Mouse (Mus musculus): ENCODE data around the gene Stra8.

Gene Stra8

DNA sequence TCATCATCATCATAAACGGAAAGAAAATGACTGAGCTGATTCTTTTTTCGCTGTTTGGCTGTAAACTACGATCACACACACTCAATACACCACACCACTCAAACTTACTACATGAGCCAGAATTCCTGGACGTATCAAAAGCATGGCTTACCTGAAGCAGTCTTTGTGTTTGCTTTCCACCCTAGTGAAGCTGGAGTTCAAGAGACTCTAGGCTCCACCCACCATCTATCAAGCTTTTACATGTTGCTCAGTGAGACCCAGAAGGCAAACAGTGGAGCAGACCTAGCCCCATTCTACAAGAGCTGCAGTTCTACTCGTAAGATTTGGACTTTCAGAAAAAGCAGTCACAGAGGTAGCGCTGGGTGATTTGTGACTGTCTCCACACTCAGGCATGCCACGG lies 17.4 kb upstream of the Stra8 start:
- in situ Hi-C loops (cut with MboI; ENCODE audit: low sequenced_read_pairs): no loop called here

DNA sequence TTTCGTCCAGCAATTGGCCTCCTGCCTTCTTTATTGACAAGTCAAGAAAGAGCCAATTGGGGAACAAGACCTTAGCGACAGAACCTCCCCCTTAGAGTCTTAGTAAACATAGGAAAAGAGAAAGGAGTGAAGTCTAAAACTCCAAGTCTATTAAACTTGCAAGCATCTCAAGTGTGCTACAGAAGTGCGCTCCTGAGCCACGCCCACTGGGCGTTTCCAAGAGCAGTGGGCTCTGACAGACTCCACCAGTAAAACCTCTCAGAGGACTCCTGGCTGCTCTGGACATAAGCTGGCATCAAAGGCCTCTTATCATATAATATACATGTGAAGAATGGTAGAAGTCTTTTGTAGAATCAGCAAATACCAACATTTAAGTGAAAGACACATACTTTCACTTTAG lies 16.5 kb upstream of the Stra8 start:
- in situ Hi-C loops (cut with MboI; ENCODE audit: low sequenced_read_pairs): no loop called here

DNA sequence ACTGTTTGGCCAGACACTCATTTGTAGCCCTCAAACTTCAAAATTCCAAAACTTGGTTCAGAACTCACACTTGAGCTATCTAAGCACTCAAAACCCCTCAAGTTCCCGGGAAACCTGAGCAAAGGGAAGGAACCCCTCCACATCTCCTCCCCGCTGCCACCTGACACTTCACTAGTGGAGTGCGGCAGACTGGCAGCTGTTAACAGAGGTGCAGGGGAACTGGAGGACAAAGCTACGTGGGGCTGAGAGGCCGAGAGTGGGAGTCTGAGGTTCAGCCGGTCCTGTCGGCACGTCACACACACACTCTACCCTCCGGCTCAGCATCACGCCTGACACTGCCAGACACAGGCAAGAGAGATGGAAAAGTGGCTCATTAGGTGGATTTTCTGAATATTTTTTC lies 16.1 kb upstream of the Stra8 start:
- in situ Hi-C loops (cut with MboI; ENCODE audit: low sequenced_read_pairs): no loop called here

DNA sequence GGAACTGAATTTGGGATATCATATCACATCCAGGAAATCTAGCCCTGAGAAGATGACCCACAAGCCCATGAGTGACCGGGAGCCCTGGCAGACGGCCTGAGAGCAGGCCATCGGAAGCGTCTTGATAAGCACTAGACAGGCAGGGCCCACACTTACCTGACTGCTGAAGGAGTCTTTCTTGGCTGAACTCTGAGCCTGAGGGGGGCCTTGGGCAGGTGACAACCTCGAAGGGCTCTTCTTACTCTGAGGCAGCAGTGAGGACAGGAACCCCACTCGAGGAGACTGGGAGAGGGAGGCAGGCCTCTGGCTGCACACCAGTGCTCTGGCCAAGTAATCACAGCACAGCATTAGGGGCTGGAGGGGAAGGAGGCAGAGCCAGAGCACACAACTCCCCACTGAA lies 15.6 kb upstream of the Stra8 start:
- in situ Hi-C loops (cut with MboI; ENCODE audit: low sequenced_read_pairs): no loop called here

DNA sequence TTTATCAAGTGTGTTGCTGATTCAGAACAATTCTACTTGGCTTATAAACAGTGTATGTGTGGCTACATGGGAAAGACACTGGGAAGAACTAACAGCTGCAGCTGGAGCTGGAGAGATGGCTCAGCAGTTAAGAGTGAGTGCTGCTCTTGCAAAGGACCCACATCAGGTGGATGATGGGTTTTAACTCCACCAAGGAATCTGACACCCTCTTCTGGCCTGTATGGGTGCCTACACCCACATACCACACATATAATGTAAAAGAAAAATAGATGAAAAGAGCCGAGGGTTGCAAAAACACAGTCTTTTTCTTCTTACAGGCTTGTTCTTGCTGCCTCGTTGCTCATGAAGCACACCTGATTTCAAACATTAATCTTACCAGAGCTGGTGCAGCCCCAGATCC lies 13.8 kb upstream of the Stra8 start:
- in situ Hi-C loops (cut with MboI; ENCODE audit: low sequenced_read_pairs): no loop called here

DNA sequence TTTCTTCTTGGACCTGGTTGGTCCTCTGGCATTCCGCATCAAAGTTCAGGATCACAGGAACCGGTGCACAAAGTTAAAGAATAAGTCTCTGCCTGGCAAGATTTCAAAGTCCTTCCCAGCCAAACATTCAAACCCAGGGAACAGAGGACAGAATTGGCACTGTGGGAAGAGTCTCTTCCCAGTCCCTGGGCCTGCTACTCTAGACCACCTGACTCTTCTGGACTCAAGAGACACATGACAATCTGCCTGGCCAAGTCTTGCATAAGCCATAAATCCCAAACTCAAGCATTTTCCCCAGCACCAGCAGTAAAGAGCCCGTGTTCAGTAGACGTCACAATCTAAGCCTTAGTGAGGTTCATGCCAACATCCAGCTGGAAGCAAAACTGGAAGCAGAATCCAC lies 13.3 kb upstream of the Stra8 start:
- in situ Hi-C loops (cut with MboI; ENCODE audit: low sequenced_read_pairs): no loop called here

DNA sequence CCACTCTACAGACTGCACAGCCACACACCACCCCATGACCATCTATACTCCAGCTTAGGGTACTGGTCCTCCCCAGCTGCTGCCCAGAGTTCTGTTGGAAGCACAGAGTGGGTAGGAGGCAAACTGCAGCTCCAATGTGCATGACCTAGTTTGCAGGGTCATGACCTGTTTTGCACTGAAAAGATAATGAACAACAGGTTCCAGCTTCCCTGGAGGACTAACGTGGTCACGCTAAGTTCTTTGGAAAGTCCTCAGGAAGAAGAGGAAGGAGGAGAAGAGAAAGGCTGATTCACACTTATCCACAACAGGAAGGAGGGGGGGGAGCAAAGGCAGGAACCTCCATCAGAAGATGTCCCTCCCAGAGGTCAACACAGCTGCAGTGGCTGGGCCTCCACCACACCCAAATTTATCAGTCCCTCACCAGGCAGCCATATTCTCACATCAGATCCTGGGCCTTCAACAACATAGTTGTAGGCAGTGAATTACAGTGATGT lies 12.8 kb upstream of the Stra8 start:
- in situ Hi-C loops (cut with MboI; ENCODE audit: low sequenced_read_pairs): no loop called here

DNA sequence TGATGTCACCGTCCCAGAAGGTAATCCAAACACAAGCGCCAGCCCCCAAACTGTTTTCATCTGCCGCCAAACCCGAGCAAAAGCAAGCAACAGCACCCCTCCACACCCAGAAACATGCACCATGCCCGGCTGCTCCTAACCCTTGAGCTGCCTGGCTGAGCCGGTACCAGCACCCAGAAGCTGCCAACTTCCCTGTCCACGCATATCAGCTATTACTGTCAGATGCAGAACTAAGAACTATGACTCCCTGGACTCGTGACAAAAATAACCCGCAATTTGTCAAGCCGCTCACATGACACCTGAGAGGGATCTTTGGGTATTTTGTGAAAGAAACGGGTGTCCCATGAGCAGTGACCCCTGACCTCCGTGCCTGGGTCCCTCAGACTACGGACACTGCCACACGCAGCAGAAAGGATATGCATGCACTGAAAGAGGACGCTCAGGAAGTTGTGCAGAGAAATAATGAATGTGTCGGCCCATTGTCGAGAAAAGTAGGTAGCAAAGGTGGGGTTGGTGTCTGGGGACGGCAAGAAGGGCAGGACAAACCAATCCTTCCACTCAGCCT lies 12.2 kb upstream of the Stra8 start:
- in situ Hi-C loops (cut with MboI; ENCODE audit: low sequenced_read_pairs): no loop called here

DNA sequence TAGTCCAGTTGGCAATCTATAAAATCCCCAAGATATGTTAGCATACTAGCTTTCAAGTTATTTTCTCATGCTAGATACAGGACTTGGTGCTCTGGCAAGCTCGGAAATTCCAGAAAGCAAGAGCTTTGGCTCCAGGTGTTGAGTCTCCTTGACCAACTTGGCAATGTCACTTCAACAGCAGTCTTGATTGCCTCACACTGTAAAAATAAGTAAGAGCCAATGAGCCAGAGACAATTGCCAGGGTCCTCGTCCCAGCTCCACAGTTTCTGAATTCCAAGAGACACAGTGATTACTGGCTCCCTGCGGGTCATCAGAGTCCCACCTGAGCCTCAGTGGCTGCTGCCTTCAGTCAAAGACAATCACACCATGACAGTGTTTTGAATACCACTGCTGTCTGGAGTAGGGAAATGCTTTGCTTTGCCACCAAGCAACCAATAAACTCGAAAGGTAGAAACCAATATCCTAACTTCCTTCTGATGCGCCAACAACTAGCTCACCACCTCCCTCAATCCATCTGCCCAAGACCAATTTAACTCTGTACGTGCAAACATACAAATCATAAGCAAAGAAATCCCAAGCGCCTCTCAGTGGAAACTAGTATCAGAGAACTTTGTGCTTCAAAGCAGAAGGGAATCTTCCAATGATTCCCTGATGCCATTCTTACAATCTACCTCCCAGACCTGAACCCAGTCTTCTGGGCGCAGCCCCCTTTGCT lies 10.2 kb upstream of the Stra8 start:
- in situ Hi-C loops (cut with MboI; ENCODE audit: low sequenced_read_pairs): no loop called here

DNA sequence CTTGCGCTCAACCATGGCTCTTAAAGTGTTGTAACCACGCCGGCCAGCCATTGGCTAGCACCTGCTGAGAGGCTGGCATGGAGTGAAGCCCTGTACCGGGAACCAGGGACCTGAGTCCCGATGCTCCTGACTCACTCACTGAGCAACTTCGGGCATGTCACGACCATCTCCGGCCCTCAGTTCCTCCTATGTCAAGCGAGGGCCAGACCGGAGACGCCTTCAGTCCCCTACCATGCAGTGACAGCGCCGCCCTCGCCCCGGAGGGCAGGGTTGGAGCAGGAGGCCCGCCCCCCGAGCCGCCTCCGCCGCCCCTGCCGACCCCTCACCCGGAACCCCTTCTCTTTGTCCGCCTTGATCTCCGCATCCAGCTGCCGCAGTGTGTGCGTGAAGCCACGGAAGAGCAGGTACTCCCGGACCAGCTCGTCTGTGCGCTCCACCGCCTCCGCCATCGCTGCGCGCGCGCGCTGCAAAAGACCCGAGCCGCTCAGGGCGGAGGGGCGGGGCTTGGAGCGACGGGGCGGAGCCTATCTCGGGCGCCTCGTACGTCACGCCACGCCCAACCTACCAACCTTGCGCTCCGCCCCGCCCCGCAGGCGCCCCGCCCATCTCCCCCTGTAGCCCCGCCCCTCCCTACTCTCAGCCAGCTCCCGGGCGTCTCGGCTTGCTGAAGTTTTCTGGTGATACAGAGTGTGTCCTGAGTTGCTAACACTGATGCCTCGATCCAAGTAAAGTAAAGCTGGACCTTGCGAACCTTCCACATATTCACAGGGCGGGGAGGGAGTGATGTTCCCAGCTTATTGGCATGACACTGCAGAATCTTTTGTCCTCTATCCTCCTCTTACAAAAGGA lies 9.4 kb upstream of the Stra8 start, which contains the start of gene Wdr91:
Gene Wdr91 (minus strand): TSS at position 506 of the 849 bp plus-strand sequence.
- in situ Hi-C loops (cut with MboI; ENCODE audit: low sequenced_read_pairs): no loop called here

DNA sequence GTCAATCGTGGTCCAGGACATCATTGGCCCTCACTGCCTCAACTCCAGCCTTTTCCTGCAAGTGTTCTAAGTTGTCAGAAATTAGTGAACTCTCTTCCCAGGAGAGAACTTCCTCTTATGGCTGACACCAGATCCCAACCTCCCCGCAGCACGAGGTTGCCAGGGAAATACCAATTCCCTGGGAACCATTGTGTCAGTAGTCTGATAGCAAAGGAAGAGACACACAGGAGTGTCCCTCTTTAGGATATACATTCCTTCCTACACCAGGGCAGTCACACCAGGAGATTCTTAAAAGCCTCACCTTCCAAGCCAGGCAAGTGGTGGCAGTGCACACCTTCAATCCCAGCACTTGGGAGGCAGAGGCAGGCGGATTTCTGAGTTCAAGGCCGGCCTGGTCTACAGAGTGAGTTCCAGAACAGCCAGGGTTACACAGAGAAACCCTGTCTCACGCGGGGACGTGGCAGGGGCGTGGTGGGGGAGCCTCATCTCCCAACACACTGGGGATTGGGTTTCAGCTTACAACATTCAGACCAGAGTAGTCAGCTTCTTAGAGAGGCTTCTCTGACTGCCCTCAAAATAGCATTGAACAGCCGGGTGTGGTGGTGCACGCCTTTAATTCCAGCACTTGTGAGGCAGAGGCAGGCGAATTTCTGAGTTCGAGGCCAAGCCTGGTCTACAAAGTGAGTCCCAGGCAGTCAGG lies 6.5 kb upstream of the Stra8 start:
- in situ Hi-C loops (cut with MboI; ENCODE audit: low sequenced_read_pairs): no loop called here

DNA sequence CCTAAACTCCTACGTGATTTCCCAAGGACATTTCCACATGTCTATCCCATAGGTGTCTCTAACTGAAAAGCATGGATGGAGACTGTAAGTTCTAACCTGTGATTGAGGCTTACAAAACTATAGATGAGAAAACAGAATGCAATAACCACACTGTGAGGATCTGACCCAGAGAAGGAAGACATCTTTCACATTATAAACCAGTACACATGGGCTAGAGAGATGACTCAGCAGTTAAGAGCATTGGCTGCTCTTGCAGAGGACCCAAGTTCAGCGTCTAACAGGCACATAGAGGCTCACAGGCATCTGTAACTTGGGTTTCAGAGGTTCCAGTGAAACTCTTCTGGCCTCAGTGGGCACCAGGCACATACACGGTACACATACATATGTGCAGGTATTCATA lies 5.5 kb upstream of the Stra8 start:
- in situ Hi-C loops (cut with MboI; ENCODE audit: low sequenced_read_pairs): no loop called here

DNA sequence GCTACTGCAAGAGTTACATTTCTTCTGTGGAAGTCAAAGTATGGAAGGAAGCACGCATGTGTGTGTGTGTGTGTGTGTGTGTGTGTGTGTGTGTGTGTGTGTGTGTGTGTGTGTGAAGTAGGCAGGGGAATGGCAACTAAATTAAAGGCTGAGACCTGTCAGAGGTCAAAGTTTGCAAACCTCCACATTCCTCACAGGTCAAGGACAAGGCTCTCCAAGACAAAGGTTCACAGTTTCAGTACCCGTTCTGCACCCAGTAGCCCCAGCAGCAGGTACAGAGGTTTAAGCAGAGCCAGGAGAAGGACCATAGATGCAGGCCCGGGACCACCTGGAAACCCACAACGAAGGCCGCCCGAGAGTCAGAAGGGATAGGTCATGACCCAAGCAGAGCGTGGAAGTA lies 817 bp upstream of the Stra8 start:
- in situ Hi-C loops (cut with MboI; ENCODE audit: low sequenced_read_pairs): no loop called here

DNA sequence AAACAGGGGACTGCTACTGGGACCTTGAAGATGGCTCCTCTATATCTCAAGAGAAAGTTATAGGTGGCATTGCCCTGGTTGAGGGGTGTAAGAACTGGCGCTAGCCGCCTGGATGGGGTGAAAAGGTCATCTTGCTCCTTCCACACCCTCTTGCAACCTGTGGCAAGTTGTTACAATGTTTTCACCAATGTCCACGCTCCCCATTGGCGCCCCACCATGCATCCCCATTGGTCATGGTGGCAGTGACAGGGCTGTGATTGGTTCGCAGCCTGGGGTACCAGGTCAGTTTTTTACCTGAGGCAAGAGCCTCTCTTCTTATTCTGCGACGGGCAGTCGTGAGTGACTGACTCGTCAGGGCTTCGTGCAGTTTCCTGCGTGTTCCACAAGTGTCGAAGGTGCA lies 668 bp downstream of the Stra8 start:
- in situ Hi-C loops (cut with MboI; ENCODE audit: low sequenced_read_pairs): no loop called here

DNA sequence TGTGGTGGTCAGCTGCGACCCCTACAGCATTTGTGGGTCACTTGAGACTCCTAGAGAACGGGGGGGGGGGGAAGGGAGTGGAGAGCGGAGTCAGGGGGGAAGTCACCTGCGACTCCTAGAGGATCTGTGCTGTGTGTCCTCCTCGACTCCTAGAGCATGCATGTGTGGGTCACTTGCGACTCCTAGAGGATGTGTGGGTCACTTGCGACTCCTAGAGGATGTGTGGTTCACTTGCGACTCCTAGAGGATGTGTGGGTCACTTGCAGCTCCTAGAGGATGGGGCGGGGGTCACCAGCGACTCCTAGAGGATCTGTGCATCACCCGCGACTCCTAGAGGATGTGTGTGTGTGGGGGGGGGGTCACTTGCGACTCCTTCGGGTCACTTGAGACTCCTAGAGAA lies 2.0 kb downstream of the Stra8 start:
- in situ Hi-C loops (cut with MboI; ENCODE audit: low sequenced_read_pairs): no loop called here

DNA sequence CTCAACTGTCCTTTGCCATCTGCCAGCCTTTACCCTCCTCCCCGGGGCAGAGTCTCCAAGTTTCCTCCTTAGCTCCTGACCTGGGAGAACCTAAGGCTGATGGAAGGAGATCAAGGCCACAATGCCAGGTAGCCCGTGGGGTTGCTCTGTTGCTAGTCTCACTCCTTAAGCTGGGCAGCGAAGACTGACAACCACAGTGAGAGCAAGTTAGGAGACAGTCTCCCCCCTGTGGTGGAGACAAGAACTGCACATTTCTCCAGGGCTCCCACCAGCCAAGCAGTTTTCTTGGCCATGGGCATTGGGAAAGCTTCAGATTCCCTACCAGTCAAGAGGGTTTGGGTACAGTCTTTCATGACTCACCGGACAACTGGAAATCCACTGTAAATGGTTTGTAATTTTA lies 7.2 kb downstream of the Stra8 start:
- in situ Hi-C loops (cut with MboI; ENCODE audit: low sequenced_read_pairs): no loop called here

DNA sequence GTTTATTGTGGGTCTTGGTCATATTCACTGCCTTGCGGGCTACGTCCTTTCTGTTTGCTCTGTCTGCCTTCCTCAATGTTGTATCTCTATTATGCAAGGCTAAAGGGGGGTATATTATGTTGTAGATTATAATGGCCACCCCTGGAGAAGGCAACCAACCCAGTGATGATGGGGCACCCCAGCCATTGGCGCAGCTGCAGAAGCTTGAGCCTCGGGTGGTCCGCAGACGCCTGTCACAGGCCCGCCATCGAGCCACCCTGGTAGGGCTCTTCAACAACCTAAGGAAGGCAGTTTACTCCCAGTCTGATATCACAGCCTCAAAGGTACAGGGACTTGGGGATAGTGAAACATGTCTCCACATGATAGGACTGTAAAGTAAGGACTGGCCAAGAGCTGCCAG lies 7.6 kb downstream of the Stra8 start:
- in situ Hi-C loops (cut with MboI; ENCODE audit: low sequenced_read_pairs): no loop called here

DNA sequence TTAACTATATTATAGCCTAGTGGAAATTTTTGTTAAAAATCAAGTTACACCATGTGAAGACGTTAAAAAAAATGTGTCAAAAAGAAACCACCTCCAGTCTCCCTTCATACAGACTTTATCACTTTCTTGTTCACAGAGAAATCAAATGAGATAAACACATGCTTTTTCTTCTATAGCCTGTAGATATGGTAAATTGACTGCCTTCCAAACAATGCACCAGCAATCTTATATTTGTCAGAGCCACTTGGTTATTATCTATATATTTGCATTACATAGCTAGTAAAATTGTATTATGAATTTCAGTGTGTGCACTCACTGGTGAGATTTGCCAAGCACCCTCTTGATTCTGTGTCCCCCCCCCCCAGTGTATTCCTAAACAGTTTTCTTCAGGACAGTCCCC lies 12.7 kb downstream of the Stra8 start:
- in situ Hi-C loops (cut with MboI; ENCODE audit: low sequenced_read_pairs): no loop called here

DNA sequence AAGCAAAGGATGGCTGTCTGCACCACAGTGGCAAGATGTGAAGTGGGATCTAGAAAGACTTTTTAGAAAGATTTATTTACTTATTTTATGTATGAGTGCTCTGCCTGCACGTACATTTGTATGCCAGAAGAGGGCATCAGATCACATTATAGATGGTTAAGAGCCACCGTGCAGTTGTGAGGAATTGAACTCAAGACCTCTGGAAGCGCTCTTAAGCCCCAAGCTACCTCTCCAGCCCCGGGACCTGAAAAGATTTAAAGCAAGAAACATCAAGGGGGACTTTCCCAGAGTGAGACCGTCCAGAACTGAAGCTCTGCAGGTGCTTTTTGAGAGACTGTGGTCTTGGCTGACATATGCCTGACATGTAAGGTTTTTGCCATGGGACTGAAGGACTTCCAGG lies 16.8 kb downstream of the Stra8 start:
- in situ Hi-C loops (cut with MboI; ENCODE audit: low sequenced_read_pairs): no loop called here

DNA sequence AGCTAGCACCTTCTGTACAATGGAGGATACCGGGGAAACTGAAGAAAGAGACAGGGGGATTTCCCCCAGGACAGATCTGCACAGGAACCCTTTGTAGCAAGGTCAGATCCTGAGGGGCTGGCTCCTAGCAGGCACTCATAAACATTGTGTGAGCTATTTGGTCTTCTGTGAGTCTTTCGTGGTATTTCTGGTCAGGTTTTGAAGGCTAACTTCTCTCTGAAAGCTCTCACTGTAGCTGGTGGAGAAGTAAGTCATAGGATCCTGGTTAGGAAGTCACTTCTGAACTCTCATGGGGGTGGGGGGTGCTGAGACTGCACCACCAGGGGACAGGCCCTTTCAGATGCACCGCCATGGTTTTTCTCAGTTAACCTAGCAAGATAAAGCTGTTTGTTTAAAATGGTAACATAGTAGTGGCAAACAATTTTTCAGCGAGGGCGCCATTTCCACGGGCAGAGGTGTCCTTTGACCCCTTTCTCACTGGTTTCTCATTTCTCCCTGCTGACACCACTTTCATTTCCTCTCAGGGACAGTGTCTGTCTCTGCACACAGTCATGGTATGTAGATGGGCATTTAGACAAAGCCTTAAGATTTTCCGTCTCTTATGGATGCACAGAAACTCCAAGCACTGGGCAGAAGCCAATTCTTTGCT lies 18.4 kb downstream of the Stra8 start:
- in situ Hi-C loops (cut with MboI; ENCODE audit: low sequenced_read_pairs): no loop called here

DNA sequence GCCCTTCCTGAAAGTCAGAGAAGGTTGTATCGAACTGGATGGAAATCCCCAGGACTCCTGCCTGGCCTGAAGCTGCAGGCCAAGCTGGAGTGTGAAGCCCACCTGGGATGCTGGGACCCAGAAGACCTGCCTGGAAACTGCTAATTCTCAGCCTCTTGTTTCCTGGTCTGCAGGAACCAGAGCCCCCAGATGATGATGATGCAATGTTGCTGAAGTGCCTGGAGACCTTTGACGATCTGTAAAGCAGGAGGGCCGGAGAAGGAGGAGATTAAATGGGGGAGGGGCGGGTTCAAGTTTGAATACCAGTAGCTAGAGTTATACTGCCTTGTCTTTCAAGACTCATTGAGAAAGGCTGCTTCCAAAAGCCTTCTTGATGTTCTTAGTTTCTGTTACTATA lies 19.0 kb downstream of the Stra8 start:
- in situ Hi-C loops (cut with MboI; ENCODE audit: low sequenced_read_pairs): no loop called here

All from CH12F3 (cell line).